8 mouse cellular contexts compared by ENCODE assay signal in the genomic region with DNA sequence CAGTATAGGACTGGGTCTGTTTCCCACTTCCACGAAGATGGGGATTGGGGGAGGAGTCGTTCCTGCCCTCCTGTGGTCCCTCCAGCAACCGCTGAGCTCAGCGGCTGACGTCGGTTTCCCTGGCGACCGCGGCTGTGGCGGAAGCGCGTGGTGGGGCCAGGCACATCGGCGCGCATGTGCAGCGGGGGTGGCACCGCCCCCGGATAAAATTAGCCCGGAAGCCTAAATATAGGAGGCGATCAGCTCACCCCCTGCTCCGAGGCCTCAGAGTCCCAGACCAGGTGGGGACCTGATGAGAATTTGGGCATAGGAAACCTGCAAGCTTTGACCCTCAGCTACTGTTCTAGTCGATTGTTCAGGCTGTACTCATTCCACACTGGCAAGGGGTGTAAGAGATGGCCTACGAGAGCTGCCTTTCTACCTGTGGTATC. TPM values are rescaled to one million over a fixed set of nuclear protein-coding genes. Genes with fewer than 3 reads are reported as not detected.
DNase-seq lines count a peak whose midpoint lies in the region; ATAC-seq lines count a peak whose summit lies in the region.

No protein-coding gene starts in this region.

- peak overlapping the region; percentile 74 for H3K27ac ChIP-seq in hindbrain, embryonic 15.5 days (replicated peaks)

- H3K4me1 ChIP-seq in hindbrain, embryonic 15.5 days (replicated peaks): peaks cover 63% of the 10 kb centered on the region
- H3K4me1 ChIP-seq in megakaryocyte, embryonic 14.5 days: peaks cover 96% of the 10 kb centered on the region

- H3K4me3 ChIP-seq in hindbrain, embryonic 15.5 days: peak overlapping the region; percentile 47
- peak overlapping the region; percentile 93 for H3K4me3 ChIP-seq in megakaryocyte, embryonic 14.5 days (replicated peaks)

- under 1% methylated on average over 23 of the region's 23 CpGs for WGBS in hindbrain, embryonic 15.5 days

- no peaks in the 10 kb centered on the region for H3K9me3 ChIP-seq in hindbrain, embryonic 15.5 days
- no peaks in the 10 kb centered on the region for H3K9me3 ChIP-seq in megakaryocyte, embryonic 14.5 days

- H3K4me2 ChIP-seq in hindbrain, embryonic 15.5 days: peak overlapping the region; percentile 94

- H3K9ac ChIP-seq in hindbrain, embryonic 15.5 days: peak overlapping the region; percentile 62

- peak; percentile 31; the same call in 1 of the 2 replicates for ATAC-seq in hindbrain, embryonic 15.5 days (ENCODE audit: low FRiP score, low read depth)

- H3K36me3 ChIP-seq in hindbrain, embryonic 15.5 days: peaks cover 33% of the 10 kb centered on the region
- H3K36me3 ChIP-seq in megakaryocyte, embryonic 14.5 days (replicated peaks; ENCODE audit: low read length): peaks cover 49% of the 10 kb centered on the region

- intact Hi-C loops in left cerebral cortex, postnatal 10 days (cut with DNase I): loop anchor here (10.0 kb wide), 1 partner anchor 315 kb away; a partner anchor contains a TSS

- peak; percentile 82 for DNase-seq in ZHBTc4 (ENCODE audit: low read depth, low spot score)
- DNase-seq in cerebellum, postnatal 36 days: peak; percentile 89 to 91
- DNase-seq in gastrocnemius, adult 18-20 months (ENCODE audit: low spot score): peak; percentile 96
- DNase-seq in left cerebral cortex, postnatal 10 days (ENCODE audit: extremely low spot score in 1 of 2, low spot score in 2 of 2): peak; percentile 86 to 97
- DNase-seq in right cerebral cortex, postnatal 10 days (ENCODE audit: low spot score in 2 of 2): peak; percentile 96
- DNase-seq in urinary bladder, postnatal 10 days (ENCODE audit: low spot score): peak; percentile 87

- no peaks in the 10 kb centered on the region for H3K27me3 ChIP-seq in hindbrain, embryonic 15.5 days
- no peaks in the 10 kb centered on the region for H3K27me3 ChIP-seq in megakaryocyte, embryonic 14.5 days (replicated peaks)

RNA-seq across cellular contexts. Expression of a gene that starts 4.9 kb away (rescaled TPM):
- 10 to 100 TPM; 41.9 to 72.2 TPM for total RNA-seq in gastrocnemius, adult 18-20 months (2021)
- polyA plus RNA-seq in hindbrain, embryonic 15.5 days (2015; fragmentation: Nextera tagmentation; extraction: Ambion mirVana): 10.0 and 10.1 TPM in 2 replicates
- total RNA-seq in left cerebral cortex, postnatal 10 days (2021): 10 to 100 TPM; 71.2 to 83.9 TPM
- polyA plus RNA-seq in megakaryocyte, embryonic 14.5 days (2012; ENCODE audit: insufficient read depth, low replicate concordance): 42.3 and 83.5 TPM in 2 replicates

RNA-seq across cellular contexts. Expression of a gene that starts 11.6 kb away (rescaled TPM):
- 10 to 100 TPM; 37.4 to 39.3 TPM for total RNA-seq in gastrocnemius, adult 18-20 months (2021)
- 317 and 437 TPM in 2 replicates for polyA plus RNA-seq in hindbrain, embryonic 15.5 days (2015; fragmentation: Nextera tagmentation; extraction: Ambion mirVana)
- 1,000 to 10,000 TPM; 1,124 to 1,163 TPM for total RNA-seq in left cerebral cortex, postnatal 10 days (2021)
- 61.5 and 159 TPM in 2 replicates for polyA plus RNA-seq in megakaryocyte, embryonic 14.5 days (2012; ENCODE audit: insufficient read depth, low replicate concordance)

RNA-seq across cellular contexts. Expression of a gene that starts 20.3 kb away (rescaled TPM):
- total RNA-seq in gastrocnemius, adult 18-20 months (2021): not detected
- 0.87 and 0.98 TPM in 2 replicates for polyA plus RNA-seq in hindbrain, embryonic 15.5 days (2015; fragmentation: Nextera tagmentation; extraction: Ambion mirVana)
- total RNA-seq in left cerebral cortex, postnatal 10 days (2021): under 1 TPM; 0.57 to 0.73 TPM
- polyA plus RNA-seq in megakaryocyte, embryonic 14.5 days (2012; ENCODE audit: insufficient read depth, low replicate concordance): 7.5 and 44.1 TPM in 2 replicates

RNA-seq across cellular contexts. Expression of a gene that starts 22.5 kb away (rescaled TPM):
- total RNA-seq in gastrocnemius, adult 18-20 months (2021): not detected
- 0.40 and 0.42 TPM in 2 replicates for polyA plus RNA-seq in hindbrain, embryonic 15.5 days (2015; fragmentation: Nextera tagmentation; extraction: Ambion mirVana)
- under 1 TPM; 0.51 to 0.64 TPM for total RNA-seq in left cerebral cortex, postnatal 10 days (2021)
- polyA plus RNA-seq in megakaryocyte, embryonic 14.5 days (2012; ENCODE audit: insufficient read depth, low replicate concordance): 1.3 and 13.9 TPM in 2 replicates

RNA-seq across cellular contexts. Expression of a gene that starts 25.8 kb away (rescaled TPM):
- not detected for total RNA-seq in gastrocnemius, adult 18-20 months (2021)
- 4.7 and 6.5 TPM in 2 replicates for polyA plus RNA-seq in hindbrain, embryonic 15.5 days (2015; fragmentation: Nextera tagmentation; extraction: Ambion mirVana)
- 1 to 10 TPM; 8.6 to 10.0 TPM for total RNA-seq in left cerebral cortex, postnatal 10 days (2021)
- polyA plus RNA-seq in megakaryocyte, embryonic 14.5 days (2012; ENCODE audit: insufficient read depth, low replicate concordance): not detected in 2 replicates

Comparison
In these comparisons a context has a peak if more than half of its experiments do, and no peak if none do; other contexts are left out.
1. Peak in every context shown above with its lines: DNase-seq, ATAC-seq, H3K4me3 ChIP-seq and H3K27ac ChIP-seq.
2. RNA of a gene that starts 11.6 kb away (total RNA-seq): 1,124 to 1,163 TPM in left cerebral cortex, postnatal 10 days; 37.4 to 39.3 TPM in gastrocnemius, adult 18-20 months; every median in the first group is over 10 times any median in the second.